In the genomic region with DNA sequence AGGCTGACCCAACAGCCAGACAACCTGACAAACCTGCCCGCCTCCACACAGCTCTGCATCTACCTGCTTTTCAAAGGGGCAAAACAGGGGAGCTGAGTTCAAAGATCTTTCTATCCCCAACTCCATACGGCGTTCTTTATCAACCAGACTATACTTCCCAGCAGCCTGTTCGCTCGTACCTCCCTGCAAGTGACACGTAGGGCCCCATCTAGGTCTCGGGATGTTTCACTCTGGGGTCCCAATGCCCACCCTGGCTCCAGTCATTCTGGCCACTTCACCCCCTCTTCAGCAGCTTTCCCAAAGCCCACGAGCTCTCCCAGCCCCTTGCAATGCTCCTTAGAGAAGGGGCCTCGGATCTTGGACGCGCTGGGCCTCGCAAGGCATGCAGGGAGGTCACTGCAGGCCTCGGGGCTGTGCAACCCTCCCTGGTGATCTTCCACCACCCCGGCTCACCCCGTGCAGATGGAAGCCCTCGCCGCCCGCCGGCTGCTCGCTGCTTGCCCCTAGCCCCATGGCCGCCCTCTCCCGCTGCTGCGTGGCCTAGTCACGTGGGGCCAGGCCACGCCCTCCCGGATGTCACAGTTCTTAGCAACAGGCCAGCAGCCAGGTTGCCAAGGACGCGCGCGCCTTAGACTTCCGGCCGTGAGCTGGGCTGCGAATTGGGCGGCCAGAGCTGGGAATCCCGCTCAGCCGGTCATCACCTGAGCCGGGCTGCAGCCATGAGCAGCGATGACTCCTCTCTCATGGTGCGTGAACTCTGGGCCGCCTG, we compare ENCODE assay signal across 8 mouse cellular contexts. TPM values are rescaled to one million over a fixed set of nuclear protein-coding genes. Genes with fewer than 3 reads are reported as not detected.
DNase-seq lines count a peak whose midpoint lies in the region; ATAC-seq lines count a peak whose summit lies in the region.

Gorasp1 (minus strand) TSS at position 561 of the 769 bp plus-strand sequence.
Ttc21a (plus strand) TSS at position 602 of the 769 bp plus-strand sequence.

- H3K4me2 ChIP-seq in lung, embryonic 16.5 days (ENCODE audit: low read depth, low read length) = peak within 1 kb of the TSS; percentile 86

- DNase-seq in MEL-GATA-1-ER (ENCODE audit: extremely low read depth, low read depth) = peak; percentile 59
- DNase-seq in cerebellum, adult 8-10 months = peak; percentile 89
- peak; percentile 93 for DNase-seq in forelimb bud, embryonic 11.5 days (ENCODE audit: low read depth, low spot score)
- peak; percentile 74 for DNase-seq in layer of hippocampus, adult 9-10 months (ENCODE audit: low spot score)
- DNase-seq in ovary, postnatal 10 days (ENCODE audit: low spot score) = peak; percentile 91
- peak; percentile 84 to 92 for DNase-seq in thymus, postnatal 10 days (ENCODE audit: low spot score in 2 of 2)

- WGBS in lung, embryonic 16.5 days = 1% methylated on average over 40 of the region's 40 CpGs

- H3K27me3 ChIP-seq in lung, embryonic 16.5 days (ENCODE audit: control insufficient read depth, insufficient read depth, low read depth, low read length) = no peaks in the 10 kb centered on the region

- H3K4me3 ChIP-seq in lung, embryonic 16.5 days (ENCODE audit: low read length) = peak within 1 kb of the TSS; percentile 65

- peak; percentile 84 to 92 for ATAC-seq in hematopoietic stem cell, adult 5-6 weeks (replicated peaks in 1 of 2; ENCODE audit: insufficient read depth in 1 of 2, low FRiP score in 2 of 2, low TSS enrichment in 1 of 2, low read depth in 1 of 2, poor library complexity in 2 of 2, severe bottlenecking in 2 of 2)
- ATAC-seq in lung, embryonic 16.5 days (ENCODE audit: low read depth) = peak; percentile 97

- H3K4me1 ChIP-seq in lung, embryonic 16.5 days (replicated peaks; ENCODE audit: control insufficient read depth, insufficient read depth, low read length) = peaks cover 7% of the 10 kb centered on the region

- peak within 1 kb of the TSS; percentile 83 for H3K9ac ChIP-seq in lung, embryonic 16.5 days (ENCODE audit: low read length)

- no peaks in the 10 kb centered on the region for H3K9me3 ChIP-seq in lung, embryonic 16.5 days (ENCODE audit: control insufficient read depth, low read length)

- H3K27ac ChIP-seq in lung, embryonic 16.5 days (ENCODE audit: low read length) = peak within 1 kb of the TSS; percentile 31

- peaks cover 2% of the 10 kb centered on the region; the same call in 1 of the 2 replicates for H3K36me3 ChIP-seq in lung, embryonic 16.5 days (ENCODE audit: control insufficient read depth, insufficient read depth, low read length)

RNA-seq across cellular contexts. Expression of gene Gorasp1, which starts in this region (rescaled TPM):
- 4.7 and 4.9 TPM in 2 replicates for total RNA-seq in hematopoietic stem cell, adult 5-6 weeks (2017)
- polyA plus RNA-seq in lung, embryonic 16.5 days (2015; fragmentation: Nextera tagmentation; extraction: Ambion mirVana) = 29.8 and 35.7 TPM in 2 replicates

RNA-seq across cellular contexts. Expression of gene Ttc21a, which starts in this region (rescaled TPM):
- total RNA-seq in hematopoietic stem cell, adult 5-6 weeks (2017) = 0.10 and 1.2 TPM in 2 replicates
- 1.3 and 2.1 TPM in 2 replicates for polyA plus RNA-seq in lung, embryonic 16.5 days (2015; fragmentation: Nextera tagmentation; extraction: Ambion mirVana)

Comparison
In these comparisons a context has a peak if more than half of its experiments do, and no peak if none do; other contexts are left out.
1. Peak in every context shown above with its lines: DNase-seq, ATAC-seq, H3K4me3 ChIP-seq and H3K27ac ChIP-seq.